Comparison of ENCODE assay signal across 9 mouse cellular contexts in genomic region chr9:40617676-40618062, GRCm38 (mm10). TPM values are rescaled to one million over a fixed set of nuclear protein-coding genes. Genes with fewer than 3 reads are reported as not detected.
DNase-seq lines count a peak whose midpoint lies in the region; ATAC-seq and TF ChIP-seq lines count a peak whose summit lies in the region.
"Had no signal": no experiment of that assay in that cellular context is flagged by ENCODE, and none has a peak within 500 bp of the region (broad histone marks: within the 10 kb centered on the region; RNA-seq: fewer than 3 reads in every experiment).

No protein-coding gene starts in this region.

- WGBS in heart, embryonic 16.5 days = 42% methylated on average over 10 of the region's 10 CpGs
- 21% methylated on average over 10 of the region's 10 CpGs for WGBS in embryonic facial prominence, embryonic 14.5 days
- WGBS in intestine, embryonic 15.5 days = 37% methylated on average over 10 of the region's 10 CpGs
- 14% methylated on average over 10 of the region's 10 CpGs for WGBS in midbrain, postnatal 0 days

- peak overlapping the region; percentile 71 for H3K4me2 ChIP-seq in heart, embryonic 16.5 days (ENCODE audit: low read depth, low read length)
- H3K4me2 ChIP-seq in embryonic facial prominence, embryonic 14.5 days (ENCODE audit: low read depth, low read length) = peak overlapping the region; percentile 54
- peak overlapping the region; percentile 55 for H3K4me2 ChIP-seq in intestine, embryonic 15.5 days (replicated peaks)
- peak overlapping the region; percentile 53 for H3K4me2 ChIP-seq in midbrain, postnatal 0 days (ENCODE audit: low read depth, low read length, poor library complexity, severe bottlenecking)

- peak overlapping the region; percentile 43 for H3K4me3 ChIP-seq in heart, embryonic 16.5 days (ENCODE audit: low read length)
- peak overlapping the region; percentile 26 for H3K4me3 ChIP-seq in embryonic facial prominence, embryonic 14.5 days (ENCODE audit: low read depth, low read length)
- H3K4me3 ChIP-seq in intestine, embryonic 15.5 days (replicated peaks) = no peak overlapping the region
- no peak overlapping the region for H3K4me3 ChIP-seq in midbrain, postnatal 0 days (ENCODE audit: low read depth, low read length)

- no peak for DNase-seq in heart, adult 11 months
- DNase-seq in embryonic facial prominence, embryonic 14.5 days (ENCODE audit: low spot score) = peak; percentile 19
- peak; percentile 19 for DNase-seq in midbrain, postnatal 0 days (ENCODE audit: low spot score)
- no peak for DNase-seq in cerebellum, adult 8-10 months
- no peak for DNase-seq in gastrocnemius, adult 8-10 months (ENCODE audit: low spot score in 2 of 2)
- no peak for DNase-seq in frontal cortex, postnatal 10 days (ENCODE audit: low spot score in 2 of 2)
- DNase-seq: thymus, adult 2 months had no signal

- no peak for ATAC-seq in heart, embryonic 16.5 days (replicated peaks; ENCODE audit: extremely low read depth, insufficient read depth, low FRiP score)
- no peak for ATAC-seq in embryonic facial prominence, embryonic 14.5 days (ENCODE audit: low read depth)
- no peak for ATAC-seq in intestine, embryonic 15.5 days
- no peak for ATAC-seq in midbrain, postnatal 0 days (ENCODE audit: low FRiP score)

- no peak overlapping the region; the same call in 1 of the 2 replicates for H3K9ac ChIP-seq in heart, embryonic 16.5 days (ENCODE audit: low read length)
- H3K9ac ChIP-seq in embryonic facial prominence, embryonic 14.5 days (ENCODE audit: low read depth, low read length) = peak overlapping the region; percentile 42; the same call in 1 of the 2 replicates
- H3K9ac ChIP-seq in intestine, embryonic 15.5 days = no peak overlapping the region
- H3K9ac ChIP-seq in midbrain, postnatal 0 days (replicated peaks; ENCODE audit: low read length, poor library complexity, severe bottlenecking) = no peak overlapping the region

- no peaks in the 10 kb centered on the region for H3K36me3 ChIP-seq in heart, embryonic 16.5 days (ENCODE audit: control insufficient read depth, insufficient read depth)
- H3K36me3 ChIP-seq in embryonic facial prominence, embryonic 14.5 days (ENCODE audit: control insufficient read depth, insufficient read depth, low read length) = no peaks in the 10 kb centered on the region
- H3K36me3 ChIP-seq in intestine, embryonic 15.5 days = no peaks in the 10 kb centered on the region
- no peaks in the 10 kb centered on the region for H3K36me3 ChIP-seq in midbrain, postnatal 0 days (ENCODE audit: insufficient read depth, low read length)

- H3K9me3 ChIP-seq in heart, embryonic 16.5 days (replicated peaks; ENCODE audit: control insufficient read depth, low read length) = no peaks in the 10 kb centered on the region
- no peaks in the 10 kb centered on the region for H3K9me3 ChIP-seq in embryonic facial prominence, embryonic 14.5 days (ENCODE audit: control insufficient read depth, low read length)
- H3K9me3 ChIP-seq in intestine, embryonic 15.5 days = no peaks in the 10 kb centered on the region
- H3K9me3 ChIP-seq in midbrain, postnatal 0 days (ENCODE audit: low read length) = no peaks in the 10 kb centered on the region

- no peak for TF ChIP-seq CTCF in midbrain, postnatal 0 days (IDR thresholded peaks at IDR 0.05)

- H3K27ac ChIP-seq in heart, embryonic 16.5 days (ENCODE audit: low read length) = no peak overlapping the region
- no peak overlapping the region for H3K27ac ChIP-seq in embryonic facial prominence, embryonic 14.5 days (replicated peaks; ENCODE audit: low read depth, low read length)
- no peak overlapping the region for H3K27ac ChIP-seq in intestine, embryonic 15.5 days
- H3K27ac ChIP-seq in midbrain, postnatal 0 days (ENCODE audit: low read depth, low read length) = peak overlapping the region; percentile 71

- peaks cover 13% of the 10 kb centered on the region for H3K4me1 ChIP-seq in heart, embryonic 16.5 days (ENCODE audit: control insufficient read depth, insufficient read depth, low read length)
- peaks cover 12% of the 10 kb centered on the region; the same call in 1 of the 2 replicates for H3K4me1 ChIP-seq in embryonic facial prominence, embryonic 14.5 days (ENCODE audit: control insufficient read depth, insufficient read depth, low read length)
- peaks cover 3% of the 10 kb centered on the region; the same call in 1 of the 2 replicates for H3K4me1 ChIP-seq in intestine, embryonic 15.5 days (replicated peaks)
- H3K4me1 ChIP-seq in midbrain, postnatal 0 days (ENCODE audit: insufficient read depth, low read length) = peaks cover 7% of the 10 kb centered on the region

- H3K27me3 ChIP-seq in heart, embryonic 16.5 days (ENCODE audit: control insufficient read depth, insufficient read depth, low read length) = peaks cover 3% of the 10 kb centered on the region; the same call in 1 of the 2 replicates
- no peaks in the 10 kb centered on the region for H3K27me3 ChIP-seq in embryonic facial prominence, embryonic 14.5 days (replicated peaks; ENCODE audit: control insufficient read depth, insufficient read depth, low read length)
- H3K27me3 ChIP-seq in intestine, embryonic 15.5 days (replicated peaks) = no peaks in the 10 kb centered on the region
- H3K27me3 ChIP-seq in midbrain, postnatal 0 days (ENCODE audit: insufficient read depth, low read length) = no peaks in the 10 kb centered on the region

RNA-seq across cellular contexts. Expression of gene Gm21915, which starts 52.7 kb away (rescaled TPM):
- not detected in 2 replicates for polyA plus RNA-seq in heart, embryonic 16.5 days (2015; fragmentation: Nextera tagmentation; extraction: Ambion mirVana)
- not detected in 2 replicates for polyA plus RNA-seq in embryonic facial prominence, embryonic 14.5 days (2014; fragmentation: Nextera tagmentation; extraction: Ambion mirVana)
- not detected in 2 replicates for polyA plus RNA-seq in intestine, embryonic 15.5 days (2015; fragmentation: Nextera tagmentation; extraction: Ambion mirVana)
- total RNA-seq in midbrain, postnatal 0 days (2014; rRNA removed) = not detected in 2 replicates
- not detected in 2 replicates for polyA plus RNA-seq in midbrain, postnatal 0 days (2015; fragmentation: Nextera tagmentation; extraction: Ambion mirVana)
- total RNA-seq in gastrocnemius, adult 8-10 months (2022) = not detected
- polyA plus RNA-seq: thymus, adult 2 months had no signal

Comparison
In these comparisons a context has a peak if more than half of its experiments do, and no peak if none do; other contexts are left out.
1. H3K4me3 ChIP-seq: peak in heart, embryonic 16.5 days (single experiment) and embryonic facial prominence, embryonic 14.5 days (single experiment); none in intestine, embryonic 15.5 days (single experiment) and midbrain, postnatal 0 days (single experiment).
2. DNase-seq: peak in embryonic facial prominence, embryonic 14.5 days (single experiment) and midbrain, postnatal 0 days (single experiment); none in heart, adult 11 months (single experiment), cerebellum, adult 8-10 months (single experiment), gastrocnemius, adult 8-10 months (0 of 2) and frontal cortex, postnatal 10 days (0 of 2).
3. Peak in every context shown above with its lines, with median percentiles within 50 percentile points of each other: H3K4me2 ChIP-seq.